Comparison of ENCODE assay signal across 22 mouse cellular contexts in genomic region chr6:120939783-120940182, GRCm38 (mm10).
"Had no signal": no experiment of that assay in that cellular context is flagged by ENCODE, and none has a peak within 500 bp of the region (broad histone marks: within the 10 kb centered on the region; RNA-seq: fewer than 3 reads in every experiment).

No protein-coding gene starts in this region.

- H3K27ac ChIP-seq: intestine, embryonic 15.5 days; kidney, postnatal 0 days; limb, embryonic 10.5 days; limb, embryonic 13.5 days; liver, embryonic 12.5 days; liver, embryonic 15.5 days; lung, embryonic 15.5 days; midbrain, embryonic 10.5 days; neural tube, embryonic 12.5 days; neural tube, embryonic 15.5 days had no signal

- ATAC-seq: intestine, embryonic 15.5 days; liver, embryonic 12.5 days had no signal

- DNase-seq: kidney, postnatal 25 days; liver; lung, adult 18-20 months; lung, postnatal 10 days; lung, postnatal 36 days; midbrain, embryonic 14.5 days; right cerebral cortex, adult 18-20 months; right cerebral cortex, postnatal 14 days; right cerebral cortex, postnatal 4 days; thymus, adult 18-20 months; thymus, postnatal 36 days had no signal

- H3K4me3 ChIP-seq: intestine, embryonic 15.5 days; limb, embryonic 10.5 days; limb, embryonic 13.5 days; liver, embryonic 12.5 days; liver, embryonic 15.5 days; lung, embryonic 15.5 days; megakaryocyte, embryonic 14.5 days; midbrain, embryonic 10.5 days; neural tube, embryonic 12.5 days; neural tube, embryonic 15.5 days had no signal

- H3K9me3 ChIP-seq: intestine, embryonic 15.5 days; limb, embryonic 10.5 days; limb, embryonic 13.5 days; liver, embryonic 12.5 days; liver, embryonic 15.5 days; lung, embryonic 15.5 days; megakaryocyte, embryonic 14.5 days; midbrain, embryonic 10.5 days; neural tube, embryonic 12.5 days; neural tube, embryonic 15.5 days had no signal

- H3K36me3 ChIP-seq: intestine, embryonic 15.5 days had no signal

- H3K4me2 ChIP-seq: intestine, embryonic 15.5 days; limb, embryonic 13.5 days; liver, embryonic 12.5 days; liver, embryonic 15.5 days; lung, embryonic 15.5 days; neural tube, embryonic 12.5 days; neural tube, embryonic 15.5 days had no signal

- H3K27me3 ChIP-seq: intestine, embryonic 15.5 days; limb, embryonic 13.5 days; liver, embryonic 12.5 days; liver, embryonic 15.5 days; lung, embryonic 15.5 days; neural tube, embryonic 12.5 days; neural tube, embryonic 15.5 days had no signal

- H3K4me1 ChIP-seq: intestine, embryonic 15.5 days; limb, embryonic 13.5 days; lung, embryonic 15.5 days; neural tube, embryonic 12.5 days; neural tube, embryonic 15.5 days had no signal

- H3K9ac ChIP-seq: intestine, embryonic 15.5 days; limb, embryonic 13.5 days; liver, embryonic 12.5 days; liver, embryonic 15.5 days; lung, embryonic 15.5 days; neural tube, embryonic 12.5 days; neural tube, embryonic 15.5 days had no signal
